Mouse (Mus musculus) liver, embryonic 14.5 days (tissue): ENCODE data around the gene Tes.
A peak's percentile ranks its signal among the peaks of the same experiment; 100 is the strongest.

Experiments
- CTCF ChIP-seq: IDR thresholded peaks from 2 replicates; pipeline ENCODE4 v1.5.1; 2016; ENCODE audit warnings: antibody characterized with exemption, low read depth, control low read depth
- EP300 ChIP-seq: IDR thresholded peaks from 2 replicates; pipeline ENCODE4 v1.6.1; 2016; ENCODE audit warnings: antibody characterized with exemption, low read depth

- TF ChIP-seq CTCF = peak; percentile 67
- TF ChIP-seq EP300 = no peak
Observed at GRCm38 (mm10) chr6:17087485-17087884, 22.5 kb downstream of the Tes start.
